Mouse (Mus musculus) MEL (cell line): ENCODE data around the gene Lhfpl3. TPM values are rescaled to one million over a fixed set of nuclear protein-coding genes. Genes with fewer than 3 reads are reported as not detected.

Source experiments
- DNase-seq: peaks from one replicate; pipeline ENCODE4 v3.0.0; 2011; ENCODE audit warnings: low read depth, low spot score
- H3K27ac ChIP-seq: 2 replicates; pipeline ENCODE4 v1.5.1; 2012; ENCODE audit warnings: low read depth, mild to moderate bottlenecking, control low read depth, low read length, moderate library complexity; ENCODE audit not compliant: control insufficient read depth
- H3K27me3 ChIP-seq, 2 experiments: fragments of 150-350 bp in 1 of 2; sonication (generic) in 1 of 2; 2 replicates each; pipeline ENCODE4 v1.6.1; 2012; ENCODE audit warnings: low read length in 2 of 2, mild to moderate bottlenecking in 2 of 2, improper control_type of control experiment in 1 of 2, moderate library complexity in 1 of 2; ENCODE audit not compliant: insufficient read depth in 2 of 2, control insufficient read depth in 1 of 2
- H3K36me3 ChIP-seq, 2 experiments: 2 replicates each; pipeline ENCODE4 v1.6.1; 2012 to 2014; ENCODE audit warnings: low read length in 2 of 2, improper control_type of control experiment in 1 of 2, inconsistent platforms in 1 of 2, mild to moderate bottlenecking in 1 of 2; ENCODE audit not compliant: insufficient read depth in 2 of 2, control insufficient read depth in 1 of 2
- H3K4me1 ChIP-seq, 2 experiments: fragments of 150-350 bp in 1 of 2; sonication (generic) in 1 of 2; 2 replicates each; pipeline ENCODE4 v1.6.1; 2012; ENCODE audit warnings: low read length in 2 of 2, improper control_type of control experiment in 1 of 2, mild to moderate bottlenecking in 1 of 2; ENCODE audit not compliant: insufficient read depth in 2 of 2, control insufficient read depth in 1 of 2
- H3K4me3 ChIP-seq, 2 experiments: fragments of 150-350 bp in 1 of 2; sonication (generic) in 1 of 2; 2 replicates each; pipeline ENCODE4 v1.5.1; 2012; ENCODE audit warnings: low read depth in 2 of 2, low read length in 2 of 2, mild to moderate bottlenecking in 2 of 2, moderate library complexity in 2 of 2, control low read depth in 1 of 2, improper control_type of control experiment in 1 of 2; ENCODE audit not compliant: control insufficient read depth in 1 of 2, insufficient read depth in 1 of 2
- H3K79me2 ChIP-seq: 2 replicates; pipeline ENCODE4 v1.6.1; 2012; ENCODE audit warnings: mild to moderate bottlenecking, low read length, moderate library complexity; ENCODE audit not compliant: control insufficient read depth, poor library complexity, insufficient read depth
- H3K9ac ChIP-seq: 2 replicates; pipeline ENCODE4 v1.6.1; 2012; ENCODE audit warnings: low read depth, mild to moderate bottlenecking, control low read depth, low read length, moderate library complexity; ENCODE audit not compliant: control insufficient read depth, poor library complexity, severe bottlenecking
- H3K9me3 ChIP-seq: fragments of 150-350 bp; sonication (generic); replicated peaks from 2 replicates; pipeline ENCODE4 v1.6.1; 2012; ENCODE audit warnings: mild to moderate bottlenecking, low read length, improper control_type of control experiment, moderate library complexity; ENCODE audit not compliant: insufficient read depth
- BHLHE40 ChIP-seq: IDR thresholded peaks from 2 replicates; pipeline ENCODE4 v1.6.1; 2012; ENCODE audit warnings: low read depth, mild to moderate bottlenecking, inconsistent platforms, low read length, improper control_type of control experiment, borderline replicate concordance
- CHD2 ChIP-seq: IDR thresholded peaks from 2 replicates; pipeline ENCODE4 v1.6.1; 2011; ENCODE audit warnings: low read length, improper control_type of control experiment
- E2F4 ChIP-seq: IDR thresholded peaks from 2 replicates; pipeline ENCODE4 v1.6.1; 2011; ENCODE audit warnings: low read depth, low read length, improper control_type of control experiment, borderline replicate concordance
- EP300 ChIP-seq, 2 experiments: IDR thresholded peaks; 2 replicates each; pipeline ENCODE4 v1.6.1; 2011; ENCODE audit warnings: improper control_type of control experiment in 2 of 2, low read length in 2 of 2, low read depth in 1 of 2, mild to moderate bottlenecking in 1 of 2
- GABPA ChIP-seq: IDR thresholded peaks from 2 replicates; pipeline ENCODE4 v1.6.1; 2012; ENCODE audit warnings: low read depth, mild to moderate bottlenecking, inconsistent platforms, low read length, improper control_type of control experiment, moderate library complexity
- GATA1 ChIP-seq: IDR thresholded peaks from 2 replicates; pipeline ENCODE4 v1.6.1; 2011; ENCODE audit warnings: low read depth, low read length, improper control_type of control experiment
- HCFC1 ChIP-seq: IDR thresholded peaks from 2 replicates; pipeline ENCODE4 v1.6.1; 2012; ENCODE audit warnings: low read depth, mild to moderate bottlenecking, inconsistent platforms, low read length, improper control_type of control experiment, moderate library complexity
- KAT2A ChIP-seq: conservative IDR thresholded peaks from 2 replicates; pipeline ENCODE4 v1.6.1; 2012; ENCODE audit warnings: low read depth, low read length, improper control_type of control experiment, inconsistent platforms
- MAX ChIP-seq: IDR thresholded peaks from 2 replicates; pipeline ENCODE4 v1.6.1; 2011; ENCODE audit warnings: low read length, improper control_type of control experiment
- MEF2A ChIP-seq: IDR thresholded peaks from 2 replicates; pipeline ENCODE4 v1.6.1; 2014; ENCODE audit warnings: low read depth, mild to moderate bottlenecking, inconsistent platforms, low read length, improper control_type of control experiment; ENCODE audit not compliant: poor library complexity, insufficient replicate concordance, severe bottlenecking; ENCODE audit errors: extremely low read depth
- MXI1 ChIP-seq: IDR thresholded peaks from 2 replicates; pipeline ENCODE4 v1.6.1; 2011; ENCODE audit warnings: mild to moderate bottlenecking, low read depth, low read length, improper control_type of control experiment
- MYB ChIP-seq: IDR thresholded peaks from 2 replicates; pipeline ENCODE4 v1.6.1; 2011; ENCODE audit warnings: mild to moderate bottlenecking, low read depth, low read length, improper control_type of control experiment
- MYC ChIP-seq: IDR thresholded peaks from 2 replicates; pipeline ENCODE4 v1.6.1; 2011; ENCODE audit warnings: low read depth, mild to moderate bottlenecking, low read length, improper control_type of control experiment, moderate library complexity
- NELFE ChIP-seq: IDR thresholded peaks from 2 replicates; pipeline ENCODE4 v1.6.1; 2011; ENCODE audit warnings: low read depth, low read length, improper control_type of control experiment
- POLR2AphosphoS2 ChIP-seq: IDR thresholded peaks from 2 replicates; pipeline ENCODE4 v1.6.1; 2011; ENCODE audit warnings: low read length, improper control_type of control experiment
- POLR2AphosphoS5 ChIP-seq: IDR thresholded peaks from 2 replicates; pipeline ENCODE4 v1.6.1; 2012; ENCODE audit warnings: low read depth, borderline replicate concordance, mild to moderate bottlenecking, inconsistent platforms, low read length, moderate library complexity, mixed read lengths
- RCOR1 ChIP-seq: IDR thresholded peaks from 2 replicates; pipeline ENCODE4 v1.6.1; 2012; ENCODE audit warnings: low read depth, mild to moderate bottlenecking, inconsistent platforms, low read length, improper control_type of control experiment
- SIN3A ChIP-seq: IDR thresholded peaks from 2 replicates; pipeline ENCODE4 v1.6.1; 2012; ENCODE audit warnings: low read length, improper control_type of control experiment, inconsistent platforms
- SMC3 ChIP-seq: IDR thresholded peaks from 2 replicates; pipeline ENCODE4 v1.6.1; 2011; ENCODE audit warnings: low read depth, low read length, improper control_type of control experiment
- TAL1 ChIP-seq: IDR thresholded peaks from 2 replicates; pipeline ENCODE4 v1.6.1; 2012; ENCODE audit warnings: mild to moderate bottlenecking, inconsistent platforms, low read length, moderate library complexity, mixed read lengths
- TBP ChIP-seq: IDR thresholded peaks from 2 replicates; pipeline ENCODE4 v1.8.0; 2011; ENCODE audit warnings: low read depth, low read length, improper control_type of control experiment
- USF1 ChIP-seq: IDR thresholded peaks from 2 replicates; pipeline ENCODE4 v1.6.1; 2014; ENCODE audit warnings: low read depth, mild to moderate bottlenecking, inconsistent platforms, low read length, improper control_type of control experiment, moderate library complexity
- ZKSCAN1 ChIP-seq: IDR thresholded peaks from 2 replicates; pipeline ENCODE4 v1.6.1; 2012; ENCODE audit warnings: low read depth, mild to moderate bottlenecking, inconsistent platforms, low read length, improper control_type of control experiment, moderate library complexity
- polyA plus RNA-seq, 2 experiments: library from polyadenylated mRNA; stranded (reverse) in 1 of 2; unstranded in 1 of 2; fragments of >175 nt in 1 of 2; fragments of >200 nt in 1 of 2; gene quantifications; 2 replicates each; pipeline versions ENCODE4 v1.2.1 to v1.2.4; 2012; ENCODE audit warnings: low replicate concordance in 2 of 2, low read depth in 1 of 2; ENCODE audit not compliant: insufficient read length in 2 of 2, insufficient read depth in 1 of 2, missing spikeins in 1 of 2
- total RNA-seq: library from RNA; depleted of rRNA; stranded (reverse); fragments of 300-350 nt; gene quantifications from 2 replicates; pipeline ENCODE4 v1.2.3, GENCODE M21; 2012

Gene Lhfpl3
- total and polyA plus RNA-seq, 3 experiments = not detected

DNA sequence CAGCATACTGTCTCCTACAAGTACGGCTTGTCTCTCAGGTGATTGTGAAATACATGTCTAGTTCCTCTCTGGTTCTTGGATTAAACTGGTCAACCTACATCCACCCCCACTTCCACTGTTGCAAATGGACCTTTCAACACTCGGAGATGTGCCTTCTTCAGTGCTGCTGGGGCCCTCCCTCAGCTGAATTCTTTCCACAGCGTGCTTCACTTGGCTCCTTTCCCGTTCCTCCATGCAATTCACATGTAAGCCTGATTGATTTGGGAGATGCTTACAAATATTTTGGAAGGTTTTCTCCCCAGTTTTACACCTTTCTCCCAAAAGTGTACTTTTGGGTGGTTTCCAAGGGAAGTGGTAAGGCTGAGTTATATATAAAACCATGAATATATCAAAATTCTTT is 143.6 kb downstream of the Lhfpl3 start:
- H3K4me3 ChIP-seq = no peak overlapping the region
- H3K9ac ChIP-seq = no peak overlapping the region
- H3K27me3 ChIP-seq = no peaks in the 10 kb centered on the region
- DNase-seq = no peak
- no peaks in the 10 kb centered on the region for H3K36me3 ChIP-seq
- no peaks in the 10 kb centered on the region for H3K79me2 ChIP-seq
- H3K4me1 ChIP-seq = no peaks in the 10 kb centered on the region
- no peak overlapping the region for H3K27ac ChIP-seq
- no peak for TF ChIP-seq MAX
- no peak for TF ChIP-seq TBP
- no peak for TF ChIP-seq MYC
- TF ChIP-seq SIN3A = no peak
- no peak for TF ChIP-seq USF1
- TF ChIP-seq EP300 (IDR thresholded peaks at IDR 0.05; ENCODE audit: low read depth in 1 of 2, low read length in 2 of 2) = no peak
- TF ChIP-seq E2F4 = no peak
- no peak for TF ChIP-seq GABPA
- TF ChIP-seq NELFE = no peak
- no peak for TF ChIP-seq HCFC1
- TF ChIP-seq POLR2AphosphoS2 = no peak
- no peak for TF ChIP-seq TAL1
- no peak for TF ChIP-seq MXI1
- no peak for TF ChIP-seq KAT2A
- no peaks in the 10 kb centered on the region for H3K9me3 ChIP-seq

DNA sequence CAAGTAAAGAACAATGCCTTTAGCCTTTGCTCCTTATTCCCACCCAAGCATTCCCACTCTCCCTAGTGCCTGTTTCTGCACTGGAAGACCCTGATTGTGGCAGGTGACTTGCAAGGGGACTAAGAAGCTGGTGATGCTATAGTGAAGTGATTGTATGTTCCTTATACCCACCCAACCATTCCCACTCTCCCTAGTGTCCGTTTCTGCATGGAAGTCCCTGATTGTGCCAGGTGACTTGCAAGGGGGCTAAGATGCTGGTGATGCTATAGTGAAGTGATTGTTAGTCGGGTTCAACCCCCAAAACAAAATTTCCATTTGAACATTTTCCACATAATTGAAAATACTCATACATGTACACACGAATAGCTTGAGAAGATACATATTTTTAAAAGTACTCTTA is 151.4 kb downstream of the Lhfpl3 start:
- no peak overlapping the region for H3K4me3 ChIP-seq
- no peaks in the 10 kb centered on the region for H3K79me2 ChIP-seq
- H3K27ac ChIP-seq = no peak overlapping the region
- no peak overlapping the region for H3K9ac ChIP-seq
- no peaks in the 10 kb centered on the region for H3K36me3 ChIP-seq
- H3K27me3 ChIP-seq = no peaks in the 10 kb centered on the region
- no peaks in the 10 kb centered on the region for H3K9me3 ChIP-seq
- no peaks in the 10 kb centered on the region for H3K4me1 ChIP-seq
- DNase-seq = no peak
- TF ChIP-seq MXI1 = no peak
- no peak for TF ChIP-seq GATA1
- TF ChIP-seq CHD2 = no peak
- TF ChIP-seq NELFE = no peak
- no peak for TF ChIP-seq BHLHE40
- TF ChIP-seq POLR2AphosphoS5 = no peak
- no peak for TF ChIP-seq MYB
- no peak for TF ChIP-seq RCOR1
- no peak for TF ChIP-seq MEF2A
- no peak for TF ChIP-seq SMC3
- TF ChIP-seq ZKSCAN1 = no peak
- TF ChIP-seq, all 39 proteins: peak for 0
